Mouse (Mus musculus): Measurements from ENCODE around the gene Slc25a21. TPM values are rescaled to one million over a fixed set of nuclear protein-coding genes. Genes with fewer than 3 reads are reported as not detected.

Gene Slc25a21
- polyA plus RNA-seq, 1 experiment: not detected

GRCm38 (mm10) chr12:57098371-57098770, 98.9 kb downstream of the Slc25a21 start:
- Histone ChIP-seq H3K36me3 (ENCODE audit: control insufficient read depth, insufficient read depth, low read length) (no peaks in the 10 kb centered on the region), H3K27ac (ENCODE audit: insufficient read depth, low read depth, low read length) (no peak overlapping the region), H3K4me3 (ENCODE audit: low read depth, low read length) (no peak overlapping the region), H3K4me1 (ENCODE audit: control insufficient read depth, insufficient read depth, insufficient read length, low read length) (no peaks in the 10 kb centered on the region), H3K27me3 (ENCODE audit: control insufficient read depth, insufficient read depth, low read length) (no peaks in the 10 kb centered on the region)
- TF ChIP-seq CTCF (IDR thresholded peaks at IDR 0.05; ENCODE audit: extremely low read depth, insufficient read length, insufficient replicate concordance, low read depth, low read length) (no peak), POLR2A (IDR thresholded peaks at IDR 0.05; ENCODE audit: low read depth, low read length) (no peak)
- 68% methylated on average over 5 of the region's 5 CpGs for WGBS

DNA sequence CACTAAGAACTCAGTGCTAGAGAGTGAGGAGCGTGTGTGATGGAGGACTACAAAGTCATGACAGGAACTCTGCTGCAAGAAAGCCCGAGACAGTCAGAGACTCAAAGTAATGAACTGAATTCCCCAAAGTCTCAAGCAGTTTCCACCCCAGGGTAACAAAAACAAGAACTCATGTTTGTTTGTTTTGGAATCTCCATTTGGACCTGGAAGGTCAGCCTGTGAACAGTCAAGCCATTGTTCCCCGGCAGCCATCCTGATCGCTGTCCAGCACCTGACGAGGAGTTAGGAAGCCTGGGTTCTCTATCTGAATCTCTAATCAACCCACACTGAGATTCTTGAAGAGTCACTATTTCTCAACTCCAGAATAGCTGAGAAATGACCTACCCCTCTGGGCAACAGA, 104.2 kb downstream of the Slc25a21 start:
- Histone ChIP-seq H3K27ac (ENCODE audit: insufficient read depth, low read depth, low read length) (no peak overlapping the region), H3K36me3 (ENCODE audit: control insufficient read depth, insufficient read depth, low read length) (no peaks in the 10 kb centered on the region), H3K4me3 (ENCODE audit: low read depth, low read length) (no peak overlapping the region), H3K27me3 (ENCODE audit: control insufficient read depth, insufficient read depth, low read length) (no peaks in the 10 kb centered on the region), H3K4me1 (ENCODE audit: control insufficient read depth, insufficient read depth, insufficient read length, low read length) (no peaks in the 10 kb centered on the region)
- WGBS: 48% methylated on average over 5 of the region's 5 CpGs
- TF ChIP-seq POLR2A (IDR thresholded peaks at IDR 0.05; ENCODE audit: low read depth, low read length) (no peak), CTCF (IDR thresholded peaks at IDR 0.05; ENCODE audit: extremely low read depth, insufficient read length, insufficient replicate concordance, low read depth, low read length) (no peak)

GRCm38 (mm10) chr12:57084519-57084918, 112.8 kb downstream of the Slc25a21 start:
- 58% methylated on average over 3 of the region's 3 CpGs for WGBS
- H3K4me3 ChIP-seq (ENCODE audit: low read depth, low read length): no peak overlapping the region
- TF ChIP-seq CTCF (IDR thresholded peaks at IDR 0.05; ENCODE audit: extremely low read depth, insufficient read length, insufficient replicate concordance, low read depth, low read length) (no peak), POLR2A (IDR thresholded peaks at IDR 0.05; ENCODE audit: low read depth, low read length) (no peak)

DNA sequence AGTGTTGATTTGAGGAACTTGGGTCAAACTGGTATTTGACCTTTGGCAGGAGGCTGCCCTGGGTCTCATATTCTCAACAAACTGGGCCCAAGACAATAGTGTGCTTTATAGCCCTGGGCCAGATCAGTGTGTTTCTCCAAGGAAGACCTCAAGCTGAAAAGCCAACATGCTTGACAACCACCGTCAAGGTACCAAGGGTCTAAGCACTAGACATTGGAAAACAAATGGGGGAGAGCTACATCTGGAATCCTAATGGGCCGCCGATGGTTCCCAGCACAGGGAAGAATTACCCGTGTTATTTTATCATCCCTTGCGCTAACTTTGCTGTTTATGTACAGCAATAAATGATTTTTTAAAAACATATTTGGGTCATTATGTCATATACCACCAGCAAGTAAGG, 113.7 kb downstream of the Slc25a21 start:
- no peaks in the 10 kb centered on the region for H3K27me3 ChIP-seq (ENCODE audit: control insufficient read depth, insufficient read depth, low read length)
- no peaks in the 10 kb centered on the region for H3K36me3 ChIP-seq (ENCODE audit: control insufficient read depth, insufficient read depth, low read length)
- 77% methylated on average over 5 of the region's 5 CpGs for WGBS
- H3K4me1 ChIP-seq (ENCODE audit: control insufficient read depth, insufficient read depth, insufficient read length, low read length): no peaks in the 10 kb centered on the region
- H3K27ac ChIP-seq (ENCODE audit: insufficient read depth, low read depth, low read length): no peak overlapping the region
- TF ChIP-seq POLR2A (IDR thresholded peaks at IDR 0.05; ENCODE audit: low read depth, low read length) (no peak), CTCF (IDR thresholded peaks at IDR 0.05; ENCODE audit: extremely low read depth, insufficient read length, insufficient replicate concordance, low read depth, low read length) (no peak)
- H3K4me3 ChIP-seq (ENCODE audit: low read depth, low read length): no peak overlapping the region

More at GRCm38 (mm10) chr12:57084519-57084918, 112.8 kb downstream of the Slc25a21 start:
- no peaks in the 10 kb centered on the region for H3K27me3 ChIP-seq (ENCODE audit: control insufficient read depth, insufficient read depth, low read length)
- H3K27ac ChIP-seq (ENCODE audit: insufficient read depth, low read depth, low read length): no peak overlapping the region
- H3K36me3 ChIP-seq (ENCODE audit: control insufficient read depth, insufficient read depth, low read length): no peaks in the 10 kb centered on the region
- no peaks in the 10 kb centered on the region for H3K4me1 ChIP-seq (ENCODE audit: control insufficient read depth, insufficient read depth, insufficient read length, low read length)

DNA sequence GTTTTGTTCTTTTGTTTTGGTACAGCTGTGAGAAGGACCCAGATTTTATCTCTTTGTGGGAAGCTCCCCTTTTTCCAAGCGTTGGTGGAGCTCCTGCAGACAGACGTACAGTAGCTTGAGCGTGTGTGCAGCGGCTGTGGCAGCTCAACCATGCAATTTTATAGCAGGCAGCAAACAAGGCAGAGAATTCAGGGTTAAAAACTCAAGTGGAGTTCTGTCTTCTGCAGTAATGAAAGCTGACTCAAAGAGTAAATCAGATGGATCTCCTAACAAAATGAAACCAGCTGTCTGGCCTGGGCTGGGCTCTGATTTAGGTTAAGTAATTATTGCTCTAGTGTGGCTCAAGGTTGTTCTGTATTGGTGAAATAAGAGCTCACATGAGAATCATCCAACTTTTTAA, 120.7 kb downstream of the Slc25a21 start:
- 84% methylated on average over 4 of the region's 4 CpGs for WGBS
- Histone ChIP-seq H3K27ac (ENCODE audit: insufficient read depth, low read depth, low read length) (no peak overlapping the region), H3K4me1 (ENCODE audit: control insufficient read depth, insufficient read depth, insufficient read length, low read length) (no peaks in the 10 kb centered on the region), H3K4me3 (ENCODE audit: low read depth, low read length) (no peak overlapping the region), H3K27me3 (ENCODE audit: control insufficient read depth, insufficient read depth, low read length) (no peaks in the 10 kb centered on the region), H3K36me3 (ENCODE audit: control insufficient read depth, insufficient read depth, low read length) (no peaks in the 10 kb centered on the region)
- TF ChIP-seq POLR2A (IDR thresholded peaks at IDR 0.05; ENCODE audit: low read depth, low read length): no peak
- TF ChIP-seq CTCF (IDR thresholded peaks at IDR 0.05; ENCODE audit: extremely low read depth, insufficient read length, insufficient replicate concordance, low read depth, low read length): no peak

GRCm38 (mm10) chr12:57072616-57073015, 124.7 kb downstream of the Slc25a21 start:
- Histone ChIP-seq H3K36me3 (ENCODE audit: control insufficient read depth, insufficient read depth, low read length) (no peaks in the 10 kb centered on the region), H3K27me3 (ENCODE audit: control insufficient read depth, insufficient read depth, low read length) (no peaks in the 10 kb centered on the region), H3K4me3 (ENCODE audit: low read depth, low read length) (no peak overlapping the region), H3K4me1 (ENCODE audit: control insufficient read depth, insufficient read depth, insufficient read length, low read length) (no peaks in the 10 kb centered on the region), H3K27ac (ENCODE audit: insufficient read depth, low read depth, low read length) (no peak overlapping the region)
- 81% methylated on average over 2 of the region's 2 CpGs for WGBS
- TF ChIP-seq CTCF (IDR thresholded peaks at IDR 0.05; ENCODE audit: extremely low read depth, insufficient read length, insufficient replicate concordance, low read depth, low read length): no peak
- no peak for TF ChIP-seq POLR2A (IDR thresholded peaks at IDR 0.05; ENCODE audit: low read depth, low read length)

DNA sequence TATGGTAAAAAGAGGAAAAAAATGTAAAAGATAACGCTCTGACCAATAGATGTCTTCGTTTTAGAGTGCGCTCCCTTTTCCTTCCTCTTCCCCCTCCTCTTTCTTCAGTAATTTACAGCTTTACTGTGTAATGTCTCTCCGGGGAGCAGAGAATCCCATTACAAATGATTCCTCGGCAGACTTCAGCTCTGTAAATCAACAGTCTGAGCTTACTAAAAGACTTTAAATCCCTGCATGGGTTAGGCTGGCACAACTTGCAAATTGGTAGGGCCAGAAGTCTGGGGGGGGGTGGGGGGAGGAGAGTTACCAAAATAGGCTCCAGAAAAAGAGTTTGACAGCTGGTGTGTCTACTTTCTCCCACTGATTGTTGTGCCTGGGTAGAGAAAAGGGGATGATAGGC, 128.7 kb downstream of the Slc25a21 start:
- TF ChIP-seq CTCF (IDR thresholded peaks at IDR 0.05; ENCODE audit: extremely low read depth, insufficient read length, insufficient replicate concordance, low read depth, low read length): no peak
- TF ChIP-seq POLR2A (IDR thresholded peaks at IDR 0.05; ENCODE audit: low read depth, low read length): no peak
- no peaks in the 10 kb centered on the region for H3K36me3 ChIP-seq (ENCODE audit: control insufficient read depth, insufficient read depth, low read length)
- H3K27me3 ChIP-seq (ENCODE audit: control insufficient read depth, insufficient read depth, low read length): no peaks in the 10 kb centered on the region
- H3K4me1 ChIP-seq (ENCODE audit: control insufficient read depth, insufficient read depth, insufficient read length, low read length): no peaks in the 10 kb centered on the region
- 53% methylated on average over 5 of the region's 5 CpGs for WGBS
- no peak overlapping the region for H3K27ac ChIP-seq (ENCODE audit: insufficient read depth, low read depth, low read length)
- H3K4me3 ChIP-seq (ENCODE audit: low read depth, low read length): no peak overlapping the region

DNA sequence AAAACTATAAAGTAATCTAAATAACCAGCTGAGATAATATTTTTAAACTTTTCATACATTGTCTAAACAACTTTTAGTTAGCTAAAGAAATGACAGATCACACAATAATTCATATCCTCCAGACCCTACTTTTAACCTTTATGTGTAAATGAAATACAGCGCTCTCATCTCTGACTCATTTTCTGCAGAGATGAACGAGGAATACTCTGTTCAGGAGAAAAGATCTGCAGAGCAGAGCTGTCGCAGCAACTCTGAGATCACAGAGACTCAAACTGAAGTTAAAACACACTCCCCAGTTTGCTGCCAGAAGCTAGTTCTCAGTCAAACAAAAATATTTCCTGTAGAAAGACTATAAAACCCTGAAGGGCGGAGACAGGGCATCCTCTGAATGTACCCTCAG, 177.5 kb downstream of the Slc25a21 start:
- no peaks in the 10 kb centered on the region for H3K36me3 ChIP-seq (ENCODE audit: control insufficient read depth, insufficient read depth, low read length)
- H3K4me3 ChIP-seq (ENCODE audit: low read depth, low read length): no peak overlapping the region
- H3K27ac ChIP-seq (ENCODE audit: insufficient read depth, low read depth, low read length): no peak overlapping the region
- TF ChIP-seq POLR2A (IDR thresholded peaks at IDR 0.05; ENCODE audit: low read depth, low read length) (no peak), CTCF (IDR thresholded peaks at IDR 0.05; ENCODE audit: extremely low read depth, insufficient read length, insufficient replicate concordance, low read depth, low read length) (no peak)
- H3K4me1 ChIP-seq (ENCODE audit: control insufficient read depth, insufficient read depth, insufficient read length, low read length): no peaks in the 10 kb centered on the region
- no peaks in the 10 kb centered on the region for H3K27me3 ChIP-seq (ENCODE audit: control insufficient read depth, insufficient read depth, low read length)
- 69% methylated on average over 4 of the region's 4 CpGs for WGBS
